Comparison of ENCODE assay signal across 16 mouse cellular contexts in genomic region chr14:47898605-47899004, GRCm38 (mm10).
"Had no signal": no experiment of that assay in that cellular context is flagged by ENCODE, and none has a peak within 500 bp of the region (broad histone marks: within the 10 kb centered on the region; RNA-seq: fewer than 3 reads in every experiment).

No protein-coding gene starts in this region.

- ATAC-seq: liver, embryonic 12.5 days had no signal

- H3K27me3 ChIP-seq: liver, embryonic 12.5 days; neural tube, embryonic 13.5 days; neural tube, embryonic 15.5 days had no signal

- H3K9me3 ChIP-seq: liver, embryonic 12.5 days; midbrain, embryonic 10.5 days; neural tube, embryonic 13.5 days; neural tube, embryonic 15.5 days had no signal

- H3K27ac ChIP-seq: liver, embryonic 12.5 days; liver, embryonic 14.5 days; midbrain, embryonic 10.5 days; neural tube, embryonic 13.5 days; neural tube, embryonic 15.5 days had no signal

- H3K4me1 ChIP-seq: liver, embryonic 12.5 days; neural tube, embryonic 13.5 days had no signal

- H3K4me3 ChIP-seq: liver, embryonic 12.5 days; midbrain, embryonic 10.5 days; myocyte; neural tube, embryonic 13.5 days; neural tube, embryonic 15.5 days had no signal

- H3K9ac ChIP-seq: liver, embryonic 12.5 days; liver, embryonic 14.5 days; lung, embryonic 14.5 days; neural tube, embryonic 13.5 days; neural tube, embryonic 15.5 days had no signal

- H3K36me3 ChIP-seq: liver, embryonic 12.5 days; midbrain, embryonic 10.5 days; neural tube, embryonic 13.5 days; neural tube, embryonic 15.5 days had no signal

- H3K4me2 ChIP-seq: liver, embryonic 12.5 days; lung, embryonic 14.5 days; neural tube, embryonic 13.5 days; neural tube, embryonic 15.5 days had no signal

- DNase-seq: lung, adult 18-20 months; lung, embryonic 14.5 days; lung, postnatal 4 days; retina, postnatal 1 day; right cerebral cortex, adult 18-20 months; right cerebral cortex, postnatal 25 days; spleen, adult 18-20 months; thymus, adult 18-20 months; thymus, postnatal 14 days; thymus, postnatal 36 days had no signal
